Mouse (Mus musculus) liver, adult (tissue): ENCODE results near the gene Gadd45b.

Experiments
- GATA4 ChIP-seq: IDR thresholded peaks from 2 replicates; pipeline ENCODE4 v1.6.1; 2014; ENCODE audit warnings: mild to moderate bottlenecking, low read length; ENCODE audit not compliant: insufficient replicate concordance

Gene Gadd45b

GRCm38 (mm10) chr10:80902273-80902940 is 27.5 kb upstream of the Gadd45b start:
- no peak for TF ChIP-seq GATA4

GRCm38 (mm10) chr10:80903282-80903681 is 26.6 kb upstream of the Gadd45b start:
- no peak for TF ChIP-seq GATA4

- no peak for TF ChIP-seq GATA4
These were observed 25.7 kb upstream of the Gadd45b start for GRCm38 (mm10) chr10:80904004-80904693.

GRCm38 (mm10) chr10:80904709-80905108 is 25.2 kb upstream of the Gadd45b start:
- no peak for TF ChIP-seq GATA4

- no peak for TF ChIP-seq GATA4
These were observed 20.3 kb upstream of the Gadd45b start for GRCm38 (mm10) chr10:80909375-80910162.

- TF ChIP-seq GATA4 = no peak
These were observed 18.5 kb upstream of the Gadd45b start for GRCm38 (mm10) chr10:80911354-80911753.

- TF ChIP-seq GATA4 = no peak
These were observed 18.0 kb upstream of the Gadd45b start for GRCm38 (mm10) chr10:80911891-80912290.

GRCm38 (mm10) chr10:80913364-80914011 is 16.4 kb upstream of the Gadd45b start:
- no peak for TF ChIP-seq GATA4

- no peak for TF ChIP-seq GATA4
These were observed 15.6 kb upstream of the Gadd45b start for GRCm38 (mm10) chr10:80914253-80914656.

GRCm38 (mm10) chr10:80915260-80915659 is 14.6 kb upstream of the Gadd45b start:
- no peak for TF ChIP-seq GATA4

- TF ChIP-seq GATA4 = no peak
These were observed 14.1 kb upstream of the Gadd45b start for GRCm38 (mm10) chr10:80915736-80916135.

- TF ChIP-seq GATA4 = no peak
These were observed 12.5 kb upstream of the Gadd45b start for GRCm38 (mm10) chr10:80917336-80917778.

GRCm38 (mm10) chr10:80917779-80918434 is 12.0 kb upstream of the Gadd45b start, which contains the start of gene Lmnb2:
Gene Lmnb2 (minus strand): TSS chr10:80918245.
- TF ChIP-seq GATA4 = no peak

GRCm38 (mm10) chr10:80921923-80922322 is 8.0 kb upstream of the Gadd45b start:
- no peak for TF ChIP-seq GATA4

- TF ChIP-seq GATA4 = no peak
These were observed 4.4 kb upstream of the Gadd45b start for GRCm38 (mm10) chr10:80925472-80925871.
